Mouse (Mus musculus) heart, postnatal 10 days (tissue): Measurements from ENCODE around the gene Dlx6. TPM values are rescaled to one million over a fixed set of nuclear protein-coding genes. Genes with fewer than 3 reads are reported as not detected.

Experiments
- DNase-seq, 2 experiments: peaks; one replicate each; pipeline ENCODE4 v3.0.0; 2021
- intact Hi-C: fragments of 180-260 bp; cut with DNase I; formaldehyde crosslinking; loops from one replicate; pipeline ENCODE4 v1.15.1; 2025
- total RNA-seq, 2 experiments: library from RNA; stranded (reverse); gene quantifications; 2 replicates each; pipeline ENCODE4 v1.2.3; 2021

Dlx6 gene
- total RNA-seq, 2 experiments from 2014 or later = 0.27 TPM; not detected in 1

DNA sequence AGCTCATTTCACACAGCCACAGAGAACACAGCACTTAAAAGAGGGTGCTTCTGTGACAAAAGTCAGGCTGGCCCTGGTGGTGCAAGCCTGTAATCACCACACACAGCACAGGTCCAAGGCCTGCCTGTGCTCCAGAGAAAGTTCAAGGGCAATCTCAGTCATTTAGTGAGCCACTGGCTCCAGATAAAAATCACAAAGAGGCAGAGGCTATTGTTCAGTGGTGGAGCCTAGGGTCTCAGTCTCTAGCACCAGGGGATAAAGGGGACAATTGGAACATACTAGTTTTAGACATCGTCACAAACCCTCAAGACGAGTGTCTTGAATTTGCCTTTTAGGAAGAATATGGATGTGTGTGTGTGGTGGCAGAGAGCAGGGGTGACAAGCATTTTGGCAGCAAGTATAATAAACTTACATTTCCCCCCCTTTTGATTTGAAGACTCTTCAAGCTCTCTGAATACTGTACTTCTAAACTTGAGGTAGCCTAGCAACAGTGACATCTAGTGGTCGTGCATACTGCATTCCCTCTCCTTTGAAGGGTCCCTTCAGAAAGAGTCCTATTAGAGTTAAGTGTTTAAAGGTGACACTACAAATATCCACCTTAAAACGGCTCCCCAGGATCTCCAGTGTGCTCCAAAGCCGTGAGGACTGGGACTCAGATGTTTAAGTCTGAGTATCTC lies 51.9 kb downstream of the Dlx6 start:
- DNase-seq = peak; percentile 52 to 69
- intact Hi-C loops = loop anchor here (1.0 kb wide), 3 partner anchors 25 to 1057 kb away; no protein-coding TSS in a partner anchor

GRCm38 (mm10) chr6:6915526-6915915 lies 52.4 kb downstream of the Dlx6 start:
- no peak for DNase-seq
- intact Hi-C loops = loop anchor here (1.0 kb wide), 3 partner anchors 25 to 1057 kb away; no protein-coding TSS in a partner anchor

GRCm38 (mm10) chr6:6917334-6917733 lies 54.2 kb downstream of the Dlx6 start:
- intact Hi-C loops = no loop called here
- no peak for DNase-seq

Other genes starting within 250 kb of the Dlx6 start
- gene Dlx5, start 18.8 kb downstream of the Dlx6 start, total RNA-seq = under 1 TPM; 0.25 to 0.45 TPM
- gene Sdhaf3, start 92.7 kb downstream of the Dlx6 start, total RNA-seq = 1 to 10 TPM; 3.8 to 4.0 TPM